Mouse (Mus musculus) thymus, postnatal 14 days (tissue): ENCODE measurements around the gene Xylt1.

Experiments
- DNase-seq: peaks from one replicate; pipeline ENCODE4 v3.0.0; 2021

Gene Xylt1

GRCm38 (mm10) chr7:117567653-117568340 lies 187.0 kb downstream of the Xylt1 start:
- no peak for DNase-seq

- no peak for DNase-seq
These were observed 190.4 kb downstream of the Xylt1 start for GRCm38 (mm10) chr7:117571131-117571530.

- DNase-seq = no peak
These were observed 190.9 kb downstream of the Xylt1 start for GRCm38 (mm10) chr7:117571713-117572112.

GRCm38 (mm10) chr7:117573170-117573569 lies 192.4 kb downstream of the Xylt1 start:
- no peak for DNase-seq

DNA sequence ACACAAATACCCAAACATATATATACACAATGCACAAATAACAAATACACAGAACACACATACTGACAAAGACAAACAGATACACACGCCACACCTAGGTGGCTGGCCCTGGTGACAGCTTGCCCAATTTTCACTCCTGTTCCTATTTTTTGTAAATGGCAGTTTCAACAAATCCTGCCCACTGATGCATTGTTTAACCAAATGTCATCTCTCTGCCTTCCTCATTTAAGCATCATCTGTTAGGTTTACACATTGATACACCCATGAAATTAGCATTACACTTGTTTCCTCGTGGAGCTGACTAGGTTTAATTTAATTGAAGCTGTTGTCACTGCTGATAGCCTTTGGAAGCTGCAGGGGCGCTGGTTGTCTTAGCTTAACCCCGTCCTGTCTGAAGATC lies 194.6 kb downstream of the Xylt1 start:
- DNase-seq = no peak

- no peak for DNase-seq
These were observed 196.3 kb downstream of the Xylt1 start for GRCm38 (mm10) chr7:117577035-117577434.

DNA sequence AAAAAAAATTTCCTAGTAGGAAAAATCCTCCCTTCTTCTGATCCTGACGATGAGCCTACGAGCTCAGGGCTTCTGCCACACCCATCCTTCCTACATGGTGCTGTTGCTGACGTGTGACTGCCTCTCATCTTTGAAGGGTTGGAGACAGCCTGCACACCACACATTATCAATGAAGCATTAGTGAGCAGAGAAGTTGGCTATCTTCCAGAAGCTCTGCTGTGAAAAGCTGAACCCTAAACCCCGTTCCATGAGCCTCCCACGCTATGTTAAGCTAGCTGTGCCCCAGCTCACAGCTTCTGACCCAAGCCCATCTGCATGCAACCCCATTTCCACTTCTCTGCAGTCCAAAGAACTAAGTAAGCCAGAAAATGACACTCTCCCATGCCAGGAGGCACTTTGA lies 204.4 kb downstream of the Xylt1 start:
- no peak for DNase-seq

DNA sequence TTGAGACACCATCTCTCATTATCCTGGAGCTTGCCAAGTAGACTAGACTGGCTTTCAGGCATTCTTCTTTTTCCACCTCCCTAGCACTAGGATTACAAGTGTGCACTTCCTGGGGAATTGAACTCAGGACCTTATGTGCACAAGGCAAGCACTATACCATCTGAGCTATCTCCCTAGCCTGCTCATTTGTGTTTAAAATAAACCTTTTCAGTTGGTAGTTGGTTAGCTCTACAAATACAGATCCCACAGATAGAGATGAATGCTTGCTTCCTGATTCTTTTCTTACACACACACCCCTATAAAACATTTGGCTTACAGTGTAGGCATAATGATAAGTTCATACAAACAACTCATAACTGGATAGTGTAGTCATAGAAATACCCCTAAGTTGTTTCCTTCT lies 206.0 kb downstream of the Xylt1 start:
- no peak for DNase-seq

DNA sequence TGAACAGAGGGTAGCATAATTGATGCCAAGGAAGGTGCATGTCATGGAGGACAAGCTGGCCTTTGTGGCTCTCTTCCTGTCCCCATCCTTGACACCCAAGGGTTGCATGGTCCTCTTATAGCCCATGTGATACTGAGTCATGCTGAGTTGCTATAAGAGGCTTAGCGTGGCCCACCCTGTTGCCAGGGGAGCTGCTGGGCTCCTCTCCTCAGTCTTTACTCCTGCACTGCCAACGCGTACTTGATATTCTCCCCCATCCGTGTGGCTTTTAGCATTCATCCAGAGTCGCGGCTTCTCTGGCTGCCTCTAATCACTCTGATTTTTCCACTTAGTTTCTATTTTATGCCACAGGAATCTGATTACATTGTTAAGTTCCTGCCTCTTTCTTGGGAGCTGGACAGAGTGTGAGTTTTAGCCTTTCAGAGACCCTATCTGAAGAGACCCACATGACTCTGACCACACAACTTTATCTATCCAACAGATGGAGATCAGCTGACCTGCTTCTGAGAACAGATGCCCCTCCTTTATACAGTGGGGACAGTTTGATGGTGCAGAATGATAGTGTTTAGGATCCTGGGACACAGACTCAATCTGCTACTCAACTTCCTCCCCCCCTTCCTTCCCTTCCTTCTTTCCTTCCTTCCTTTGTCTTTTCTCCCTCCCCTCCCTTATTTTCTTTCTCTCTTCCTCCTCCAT lies 206.6 kb downstream of the Xylt1 start:
- DNase-seq = no peak

GRCm38 (mm10) chr7:117588426-117588825 lies 207.6 kb downstream of the Xylt1 start:
- DNase-seq = no peak

GRCm38 (mm10) chr7:117589359-117589758 lies 208.6 kb downstream of the Xylt1 start:
- no peak for DNase-seq

DNA sequence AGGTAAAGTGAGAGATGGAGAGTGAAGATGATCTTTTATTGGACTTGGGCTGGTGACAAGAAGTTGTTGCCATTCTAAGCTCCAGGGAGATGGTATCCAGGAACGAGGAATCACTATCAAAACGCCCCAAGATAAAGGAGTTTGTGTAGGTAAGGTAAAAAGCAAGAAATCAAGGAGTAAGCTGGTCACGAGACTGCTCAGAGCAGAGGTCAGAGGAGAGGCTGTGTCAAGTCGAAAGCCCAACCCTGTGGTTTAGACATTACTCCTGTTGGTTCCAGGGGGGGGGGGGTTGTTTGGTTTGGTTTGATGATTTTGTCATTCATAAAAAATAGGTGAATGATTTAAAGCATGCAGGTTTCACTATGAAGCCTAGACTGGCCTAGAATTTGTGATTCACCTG lies 209.0 kb downstream of the Xylt1 start:
- no peak for DNase-seq

DNA sequence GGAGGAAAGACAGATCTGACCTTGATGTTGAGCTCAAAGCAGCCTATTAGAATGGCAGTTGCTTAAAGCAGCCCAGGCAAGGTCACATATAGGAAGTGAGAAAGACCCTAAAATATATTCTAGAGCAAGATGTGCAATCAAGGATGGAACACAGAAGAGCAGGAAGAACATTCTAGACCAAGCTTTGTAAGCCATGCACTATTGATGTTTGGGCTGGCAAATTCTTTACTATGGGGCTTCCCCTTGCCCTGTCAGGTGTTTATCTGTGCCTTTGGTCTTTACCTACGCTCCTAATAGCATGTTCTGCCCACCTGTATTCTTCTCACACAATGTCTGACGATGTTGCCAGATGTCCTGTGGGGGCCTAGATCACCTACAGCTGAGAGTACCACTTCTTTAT lies 213.4 kb downstream of the Xylt1 start:
- DNase-seq = no peak

DNA sequence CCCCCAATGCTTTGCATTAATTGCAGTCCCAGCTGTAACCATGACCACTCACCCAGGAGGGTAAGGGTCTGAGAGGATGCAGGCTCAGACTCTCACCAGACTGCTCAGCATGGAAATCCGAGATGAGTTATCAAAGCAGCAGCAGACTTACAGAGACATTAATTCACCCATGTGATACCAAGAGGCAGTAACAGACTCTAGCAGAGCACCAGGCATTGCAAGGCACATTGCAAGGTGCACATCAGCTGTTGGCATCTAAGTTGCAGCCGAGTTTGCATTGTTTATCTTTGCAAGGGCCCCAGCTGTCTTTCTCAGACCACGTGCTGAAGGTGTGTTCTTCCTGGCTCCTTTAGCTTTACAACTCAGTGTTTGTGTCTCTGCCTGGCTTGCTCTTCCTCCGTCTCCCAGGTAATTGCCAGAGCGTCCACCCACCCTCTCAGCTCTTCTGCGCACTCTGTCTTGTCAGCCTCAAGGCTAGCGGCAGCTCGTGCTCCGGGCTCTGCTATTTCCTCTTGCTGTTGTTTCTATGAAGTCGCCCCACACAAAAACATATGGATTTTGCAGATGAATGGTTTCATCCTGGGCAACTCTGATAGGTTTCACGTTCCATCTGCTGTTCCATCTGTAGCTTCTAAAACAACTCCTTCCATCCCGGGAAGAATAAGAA lies 214.4 kb downstream of the Xylt1 start:
- DNase-seq = no peak

DNA sequence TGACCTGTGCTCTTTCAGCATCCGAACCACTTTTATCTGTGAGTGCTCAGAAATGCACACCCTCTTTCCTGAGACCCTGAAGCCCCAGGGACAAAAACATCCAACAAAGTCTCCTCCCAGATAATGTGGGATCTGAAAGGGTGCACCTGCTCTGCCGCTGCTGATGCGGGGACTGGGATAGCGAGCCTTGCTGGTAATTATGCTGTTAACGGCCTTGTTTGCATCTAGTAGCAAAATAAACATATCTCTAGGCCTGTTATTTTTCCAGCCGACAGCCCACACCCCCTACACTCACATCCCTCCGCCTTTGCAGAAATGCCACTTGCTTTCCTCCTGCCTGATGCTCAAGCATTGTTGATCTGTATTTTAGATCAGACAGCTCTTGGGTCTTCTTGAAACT lies 219.7 kb downstream of the Xylt1 start:
- DNase-seq = no peak

- DNase-seq = no peak
These were observed 229.7 kb downstream of the Xylt1 start for GRCm38 (mm10) chr7:117610439-117610838.

- peak; percentile 42 for DNase-seq
These were observed 232.2 kb downstream of the Xylt1 start for GRCm38 (mm10) chr7:117612788-117613473.

DNA sequence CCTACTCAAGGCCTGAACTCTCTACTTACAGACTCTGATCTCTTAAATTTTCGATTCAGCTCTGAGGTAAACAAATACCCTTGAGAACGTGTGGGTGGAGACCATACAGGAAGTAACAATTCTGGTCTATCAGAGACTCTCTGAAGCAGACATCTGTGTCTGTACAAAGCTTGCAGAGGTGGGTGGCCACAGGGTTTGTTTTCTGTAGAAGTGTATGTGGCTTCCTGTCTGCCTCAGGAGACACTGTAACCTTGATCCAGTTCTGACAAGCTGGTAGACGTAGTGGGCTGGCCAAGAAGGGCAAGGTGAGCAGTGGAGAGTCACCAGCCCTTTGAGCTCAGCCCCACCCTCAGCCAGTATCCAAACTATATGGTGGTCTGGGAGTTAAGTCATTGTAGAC lies 233.0 kb downstream of the Xylt1 start:
- DNase-seq = peak; percentile 66

- no peak for DNase-seq
These were observed 233.6 kb downstream of the Xylt1 start for GRCm38 (mm10) chr7:117614346-117614745.

DNA sequence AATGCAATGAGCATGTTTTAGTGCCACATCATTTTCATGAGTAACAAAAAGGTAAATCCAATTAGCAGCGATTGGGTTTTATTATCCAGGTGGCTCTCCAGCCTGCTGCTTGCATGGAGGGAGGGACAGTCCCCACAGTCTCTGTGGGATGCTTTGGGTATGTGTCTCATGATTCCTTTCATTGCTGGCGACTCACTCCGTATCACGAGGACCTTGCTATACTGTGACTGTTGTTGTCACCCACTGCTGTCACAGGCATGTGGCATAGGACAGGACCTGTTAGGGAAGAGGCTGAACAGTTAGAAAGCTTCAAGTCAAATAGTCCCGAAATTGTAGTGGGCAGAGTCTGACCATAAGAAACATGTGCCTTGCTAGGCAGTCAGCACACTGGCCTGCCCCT lies 234.1 kb downstream of the Xylt1 start:
- DNase-seq = no peak

DNA sequence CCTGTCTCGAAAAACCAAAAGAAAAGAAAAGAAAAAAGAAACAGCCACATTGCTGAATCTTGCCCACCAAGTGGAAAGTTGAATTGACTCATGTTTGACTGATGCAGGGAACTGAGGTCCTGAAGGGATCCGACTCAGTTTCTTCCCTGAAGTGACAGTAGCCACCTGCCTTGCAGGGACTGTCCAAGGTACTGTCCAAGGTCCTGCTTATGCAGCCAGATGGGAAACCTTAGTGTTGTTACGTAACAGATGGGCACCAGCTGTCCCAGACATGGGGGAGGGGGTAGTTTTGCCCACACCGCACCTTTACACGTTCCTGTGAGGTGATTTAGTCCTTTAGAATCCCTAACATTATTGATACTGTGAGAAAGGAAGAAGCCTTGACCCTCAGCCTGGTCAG lies 235.5 kb downstream of the Xylt1 start:
- no peak for DNase-seq

DNA sequence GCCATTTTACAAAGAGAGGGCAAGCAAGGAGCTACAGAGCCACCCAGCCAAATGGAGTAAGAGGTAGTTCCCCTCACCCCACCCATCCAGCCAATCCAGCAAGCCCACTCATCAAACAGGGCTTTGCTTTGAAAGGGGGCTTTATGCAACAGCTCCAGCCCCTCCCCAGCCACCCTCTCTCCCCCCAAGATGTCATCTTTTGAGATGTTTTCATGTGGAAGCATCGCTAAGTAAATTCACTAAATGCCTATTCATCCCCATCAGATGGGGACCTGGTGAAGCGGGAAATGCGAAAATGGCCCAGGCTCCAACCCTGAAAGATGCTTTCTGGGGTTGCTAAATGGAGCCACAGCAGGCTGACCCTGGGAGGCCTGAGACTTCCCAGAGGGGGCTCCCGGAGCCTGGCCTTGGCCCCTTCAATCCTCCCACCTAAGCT lies 238.0 kb downstream of the Xylt1 start:
- no peak for DNase-seq

- no peak for DNase-seq
These were observed 240.8 kb downstream of the Xylt1 start for GRCm38 (mm10) chr7:117621566-117621965.

DNA sequence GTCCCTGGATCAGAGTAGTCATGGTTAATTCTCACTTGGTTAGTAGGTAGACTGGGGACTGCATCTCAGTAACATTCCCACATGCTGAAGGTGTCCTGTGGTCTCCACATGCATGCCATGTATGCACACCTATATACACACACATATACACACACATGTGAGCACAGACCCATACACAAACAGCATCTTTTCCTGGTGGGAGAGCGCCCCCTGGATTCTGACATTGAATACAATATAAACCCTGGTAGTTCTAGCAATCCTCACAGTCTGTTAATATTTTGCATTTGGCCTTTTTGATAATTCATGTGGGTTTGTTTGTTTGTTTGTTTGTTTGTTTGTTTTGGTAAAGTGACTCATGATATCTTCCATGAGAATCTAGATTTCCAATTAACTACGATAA lies 242.0 kb downstream of the Xylt1 start:
- DNase-seq = peak; percentile 74
